Mouse (Mus musculus) lung, postnatal 0 days (tissue): ENCODE results near the gene Cog2.

ENCODE experiments used
- CTCF ChIP-seq: IDR thresholded peaks from 2 replicates; pipeline ENCODE4 v1.5.1; 2016; ENCODE audit warnings: antibody characterized with exemption, mild to moderate bottlenecking
- EP300 ChIP-seq: IDR thresholded peaks from 2 replicates; pipeline ENCODE4 v1.6.1; 2016; ENCODE audit warnings: antibody characterized with exemption, mild to moderate bottlenecking, control low read depth

DNA sequence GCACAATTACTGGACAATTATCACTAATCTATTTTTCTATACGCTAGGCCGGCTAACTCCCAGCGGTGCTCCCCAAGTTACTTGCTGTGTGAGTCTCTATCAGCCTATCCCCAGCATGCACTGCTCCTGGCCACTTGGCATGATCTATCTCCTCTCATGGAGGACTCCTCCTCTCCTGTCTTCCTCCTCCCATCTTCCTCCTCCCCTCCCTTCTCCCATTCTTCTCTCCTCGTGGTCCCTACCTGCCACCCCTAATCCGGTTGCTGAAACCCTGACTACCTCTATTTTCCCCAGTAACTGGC, 20.7 kb upstream of the Cog2 start:
- TF ChIP-seq CTCF = no peak
- TF ChIP-seq EP300 = no peak
